Mouse (Mus musculus) midbrain, embryonic 15.5 days (tissue): ENCODE results near the gene Dhx15. TPM values are rescaled to one million over a fixed set of nuclear protein-coding genes. Genes with fewer than 3 reads are reported as not detected.

ENCODE experiments used
- ATAC-seq: fragments of 200-750 bp; cut with Nextera tagmentation; replicated peaks from 2 replicates; pipeline ENCODE4 v1.8.0; 2017; ENCODE audit warnings: moderate TSS enrichment
- H3K27ac ChIP-seq: fragments of 300-500 bp; sonication (generic); 2 replicates; pipeline ENCODE4 v1.5.1; 2015; ENCODE audit warnings: mild to moderate bottlenecking, inconsistent platforms
- H3K27me3 ChIP-seq: fragments of 300-500 bp; sonication (generic); replicated peaks from 2 replicates; pipeline ENCODE4 v1.6.1; 2015; ENCODE audit warnings: inconsistent platforms
- H3K36me3 ChIP-seq: fragments of 300-500 bp; sonication (generic); replicated peaks from 2 replicates; pipeline ENCODE4 v1.6.1; 2015; ENCODE audit warnings: inconsistent platforms
- H3K4me1 ChIP-seq: fragments of 300-500 bp; sonication (generic); 2 replicates; pipeline ENCODE4 v1.6.1; 2015; ENCODE audit warnings: inconsistent platforms
- H3K4me2 ChIP-seq: fragments of 300-500 bp; sonication (generic); 2 replicates; pipeline ENCODE4 v1.6.1; 2015; ENCODE audit warnings: inconsistent platforms, mild to moderate bottlenecking, moderate library complexity
- H3K4me3 ChIP-seq: fragments of 300-500 bp; sonication (generic); 2 replicates; pipeline ENCODE4 v1.5.1; 2015; ENCODE audit warnings: mild to moderate bottlenecking, inconsistent platforms
- H3K9ac ChIP-seq: fragments of 300-500 bp; sonication (generic); 2 replicates; pipeline ENCODE4 v1.6.1; 2015; ENCODE audit warnings: mild to moderate bottlenecking, inconsistent platforms
- H3K9me3 ChIP-seq: fragments of 300-500 bp; sonication (generic); 2 replicates; pipeline ENCODE4 v1.6.1; 2016; ENCODE audit warnings: inconsistent platforms
- WGBS: fragments of 180-500 bp; shearing (Covaris S2); methylation state at CpG from one replicate; pipeline ENCODE4 v1.1.7; 2015; ENCODE audit warnings: mixed read lengths; 5-methylcytosine and 5-hydroxymethylcytosine counted together
- polyA plus RNA-seq: library from polyadenylated mRNA; unstranded; fragments of >200 nt; fragmentation: Nextera tagmentation; extraction: Ambion mirVana; gene quantifications from 2 replicates; pipeline ENCODE4 v1.2.1, GENCODE M21; 2015

The Dhx15 gene
- polyA plus RNA-seq, 1 experiment from 2014 or later = 127 TPM

DNA sequence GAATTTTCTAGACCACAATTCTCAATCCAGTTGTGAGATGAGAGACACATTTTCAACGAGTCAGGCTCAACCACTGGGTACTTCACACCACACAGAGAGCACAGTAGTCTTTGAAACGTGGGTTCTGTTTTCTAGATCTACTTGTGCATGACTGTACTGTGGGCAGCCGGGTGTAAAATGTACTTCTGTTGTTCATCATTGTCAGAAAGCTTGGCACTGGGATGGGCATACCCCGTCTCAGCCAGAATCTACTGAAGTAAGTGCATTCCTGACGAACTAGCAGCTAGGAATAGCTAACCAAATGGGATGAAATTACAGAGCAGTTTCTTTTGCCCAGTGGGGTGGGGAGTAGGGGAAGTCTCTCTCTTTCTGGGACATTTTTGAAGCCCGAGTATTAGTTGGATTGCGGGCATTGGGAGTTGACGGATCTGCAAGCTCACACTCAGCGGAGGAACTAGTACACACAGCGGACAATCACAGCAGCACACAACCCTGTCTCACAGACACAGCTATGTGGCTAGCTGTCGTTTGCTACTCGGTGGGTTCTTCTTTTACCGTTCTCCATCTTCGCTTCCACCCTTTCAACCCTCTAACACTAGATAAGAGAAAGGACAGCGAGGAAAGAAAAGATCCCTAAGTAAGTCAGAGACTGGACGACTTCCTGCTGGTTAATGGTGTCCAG lies 54.7 kb downstream of the Dhx15 start:
- Histone ChIP-seq H3K4me1 (no peaks in the 10 kb centered on the region), H3K9me3 (no peaks in the 10 kb centered on the region), H3K4me3 (no peak overlapping the region), H3K9ac (no peak overlapping the region), H3K27ac (no peak overlapping the region), H3K36me3 (no peaks in the 10 kb centered on the region), H3K27me3 (no peaks in the 10 kb centered on the region), H3K4me2 (no peak overlapping the region)
- 83% methylated on average over 16 of the region's 16 CpGs for WGBS
- ATAC-seq = no peak

- WGBS = 95% methylated on average over 7 of the region's 7 CpGs
- H3K4me3 ChIP-seq = no peak overlapping the region
- no peak for ATAC-seq
- H3K4me1 ChIP-seq = no peaks in the 10 kb centered on the region
- H3K4me2 ChIP-seq = no peak overlapping the region
- no peak overlapping the region for H3K9ac ChIP-seq
- H3K27ac ChIP-seq = no peak overlapping the region
- H3K9me3 ChIP-seq = no peaks in the 10 kb centered on the region
- no peaks in the 10 kb centered on the region for H3K36me3 ChIP-seq
- no peaks in the 10 kb centered on the region for H3K27me3 ChIP-seq
These were observed 57.5 kb downstream of the Dhx15 start for GRCm38 (mm10) chr5:52132840-52133239.

GRCm38 (mm10) chr5:52132092-52132491 lies 58.2 kb downstream of the Dhx15 start:
- Histone ChIP-seq H3K27ac (no peak overlapping the region), H3K4me3 (no peak overlapping the region), H3K4me1 (no peaks in the 10 kb centered on the region), H3K36me3 (no peaks in the 10 kb centered on the region), H3K9me3 (no peaks in the 10 kb centered on the region), H3K27me3 (no peaks in the 10 kb centered on the region), H3K4me2 (no peak overlapping the region), H3K9ac (no peak overlapping the region)
- WGBS = 17% methylated on average over 9 of the region's 9 CpGs
- peak; percentile 19; the same call in 1 of the 2 replicates for ATAC-seq

DNA sequence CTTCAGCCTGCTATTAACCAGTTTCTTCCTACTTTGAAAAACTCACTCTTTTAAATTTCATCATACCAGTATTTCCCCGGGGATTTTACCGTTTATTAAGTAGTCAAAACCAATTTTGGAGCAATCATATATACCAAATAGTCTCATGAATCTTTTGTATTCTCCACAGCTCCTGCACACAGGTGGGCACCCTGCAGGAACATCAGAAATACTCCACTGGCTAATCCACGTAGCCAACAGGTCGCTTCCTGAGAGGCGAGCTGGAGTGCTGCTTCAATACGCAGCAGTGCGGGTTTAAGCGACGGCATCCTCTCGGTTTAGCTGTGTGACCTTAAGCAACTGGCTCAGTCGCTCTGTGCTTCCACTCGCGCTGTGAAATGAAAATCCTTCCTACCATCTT lies 58.9 kb downstream of the Dhx15 start:
- 92% methylated on average over 13 of the region's 13 CpGs for WGBS

GRCm38 (mm10) chr5:52130496-52130895 lies 59.8 kb downstream of the Dhx15 start:
- WGBS = 95% methylated on average over 1 of the region's 1 CpGs
- Histone ChIP-seq H3K27me3 (no peaks in the 10 kb centered on the region), H3K9me3 (no peaks in the 10 kb centered on the region)

More for the DNA sequence above, 58.9 kb downstream of the Dhx15 start:
- H3K9me3 ChIP-seq = no peaks in the 10 kb centered on the region
- no peak overlapping the region for H3K9ac ChIP-seq
- H3K4me3 ChIP-seq = no peak overlapping the region
- ATAC-seq = no peak
- no peaks in the 10 kb centered on the region for H3K36me3 ChIP-seq
- H3K27me3 ChIP-seq = no peaks in the 10 kb centered on the region
- H3K4me1 ChIP-seq = no peaks in the 10 kb centered on the region
- no peak overlapping the region for H3K27ac ChIP-seq
- no peak overlapping the region for H3K4me2 ChIP-seq

DNA sequence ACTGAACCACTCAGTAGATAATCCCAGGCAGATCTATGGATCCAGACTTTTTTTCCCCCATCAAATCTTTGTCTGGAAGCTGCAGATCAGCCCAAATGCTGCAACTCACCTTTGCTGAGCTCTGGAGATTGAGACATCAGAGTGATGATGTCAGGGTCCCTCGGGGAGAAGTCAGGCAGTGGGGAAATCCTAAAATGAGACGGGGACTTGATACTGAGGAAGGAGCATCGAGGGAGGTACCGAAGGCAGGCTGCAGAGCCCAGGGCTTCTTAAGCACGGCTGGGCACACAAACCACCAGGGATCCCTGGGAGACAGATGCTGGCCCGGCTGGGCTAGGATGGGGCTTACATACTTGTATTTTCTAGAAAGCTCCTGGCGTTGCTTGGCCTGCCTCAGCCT lies 64.1 kb downstream of the Dhx15 start:
- H3K27ac ChIP-seq = no peak overlapping the region
- H3K4me2 ChIP-seq = no peak overlapping the region
- H3K4me3 ChIP-seq = no peak overlapping the region
- H3K9ac ChIP-seq = no peak overlapping the region
- no peaks in the 10 kb centered on the region for H3K9me3 ChIP-seq
- no peaks in the 10 kb centered on the region for H3K4me1 ChIP-seq
- WGBS = 51% methylated on average over 7 of the region's 7 CpGs
- H3K27me3 ChIP-seq = no peaks in the 10 kb centered on the region
- no peaks in the 10 kb centered on the region for H3K36me3 ChIP-seq
- ATAC-seq = no peak

More at GRCm38 (mm10) chr5:52130496-52130895, 59.8 kb downstream of the Dhx15 start:
- ATAC-seq = no peak
- Histone ChIP-seq H3K4me3 (no peak overlapping the region), H3K4me1 (no peaks in the 10 kb centered on the region), H3K36me3 (no peaks in the 10 kb centered on the region), H3K9ac (no peak overlapping the region), H3K4me2 (no peak overlapping the region), H3K27ac (no peak overlapping the region)

DNA sequence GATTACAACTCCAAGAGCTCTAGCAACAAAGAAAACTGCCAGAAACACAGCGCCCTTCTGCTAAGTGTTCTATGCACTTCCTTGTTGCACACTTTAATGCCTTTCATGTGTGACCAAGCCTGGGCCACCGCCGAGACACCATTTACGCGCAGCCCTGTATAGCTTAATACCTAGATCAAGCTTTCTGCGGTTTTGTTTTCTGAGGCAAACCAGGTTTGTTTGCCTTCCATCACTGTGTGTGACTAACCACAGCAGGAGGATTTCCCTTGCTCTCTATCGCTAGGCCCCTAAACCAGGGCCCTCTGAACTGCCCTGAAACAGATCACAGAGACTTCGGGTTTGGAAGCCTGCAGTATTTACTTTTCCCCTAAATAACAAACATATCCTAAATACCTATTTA lies 64.5 kb downstream of the Dhx15 start:
- Histone ChIP-seq H3K4me3 (no peak overlapping the region), H3K9ac (no peak overlapping the region), H3K4me1 (no peaks in the 10 kb centered on the region), H3K9me3 (no peaks in the 10 kb centered on the region), H3K27ac (no peak overlapping the region), H3K27me3 (no peaks in the 10 kb centered on the region), H3K36me3 (no peaks in the 10 kb centered on the region), H3K4me2 (no peak overlapping the region)
- ATAC-seq = no peak
- WGBS = 72% methylated on average over 8 of the region's 8 CpGs

GRCm38 (mm10) chr5:52122146-52122545 lies 68.2 kb downstream of the Dhx15 start:
- Histone ChIP-seq H3K9me3 (no peaks in the 10 kb centered on the region), H3K27ac (no peak overlapping the region), H3K9ac (no peak overlapping the region), H3K4me1 (no peaks in the 10 kb centered on the region), H3K4me2 (no peak overlapping the region), H3K4me3 (no peak overlapping the region), H3K36me3 (no peaks in the 10 kb centered on the region), H3K27me3 (no peaks in the 10 kb centered on the region)
- ATAC-seq = no peak
- WGBS = 89% methylated on average over 6 of the region's 6 CpGs

- H3K27ac ChIP-seq = no peak overlapping the region
- peaks cover 12% of the 10 kb centered on the region for H3K4me1 ChIP-seq
- no peaks in the 10 kb centered on the region for H3K27me3 ChIP-seq
- 70% methylated on average over 2 of the region's 2 CpGs for WGBS
- no peak for ATAC-seq
- H3K9me3 ChIP-seq = no peaks in the 10 kb centered on the region
- no peak overlapping the region for H3K9ac ChIP-seq
- H3K36me3 ChIP-seq = no peaks in the 10 kb centered on the region
- H3K4me2 ChIP-seq = no peak overlapping the region
- H3K4me3 ChIP-seq = no peak overlapping the region
These were observed 70.5 kb downstream of the Dhx15 start for GRCm38 (mm10) chr5:52119822-52120221.

DNA sequence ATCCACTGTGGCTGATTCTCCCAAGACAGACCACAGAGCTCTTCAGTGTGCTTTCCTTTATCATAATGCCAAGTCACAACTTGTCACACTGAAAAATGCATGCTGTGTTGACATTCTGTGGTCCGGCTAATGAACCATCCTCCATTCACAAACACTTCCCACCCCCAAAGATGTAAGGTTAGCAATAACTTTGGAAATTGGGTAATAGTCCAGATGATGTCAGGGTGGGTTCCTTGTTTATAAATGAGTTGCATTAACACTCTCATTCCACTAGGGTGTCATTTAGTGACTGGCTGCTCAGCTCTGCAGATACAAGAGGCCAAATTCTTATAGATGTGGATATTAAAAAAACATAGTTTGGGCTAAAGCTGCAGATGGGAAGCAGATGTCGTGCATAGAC lies 71.1 kb downstream of the Dhx15 start:
- Histone ChIP-seq H3K4me2 (no peak overlapping the region), H3K4me1 (peaks cover 18% of the 10 kb centered on the region), H3K9ac (no peak overlapping the region), H3K27ac (no peak overlapping the region), H3K4me3 (no peak overlapping the region), H3K27me3 (no peaks in the 10 kb centered on the region), H3K36me3 (no peaks in the 10 kb centered on the region), H3K9me3 (no peaks in the 10 kb centered on the region)
- 94% methylated on average over 2 of the region's 2 CpGs for WGBS
- no peak for ATAC-seq

DNA sequence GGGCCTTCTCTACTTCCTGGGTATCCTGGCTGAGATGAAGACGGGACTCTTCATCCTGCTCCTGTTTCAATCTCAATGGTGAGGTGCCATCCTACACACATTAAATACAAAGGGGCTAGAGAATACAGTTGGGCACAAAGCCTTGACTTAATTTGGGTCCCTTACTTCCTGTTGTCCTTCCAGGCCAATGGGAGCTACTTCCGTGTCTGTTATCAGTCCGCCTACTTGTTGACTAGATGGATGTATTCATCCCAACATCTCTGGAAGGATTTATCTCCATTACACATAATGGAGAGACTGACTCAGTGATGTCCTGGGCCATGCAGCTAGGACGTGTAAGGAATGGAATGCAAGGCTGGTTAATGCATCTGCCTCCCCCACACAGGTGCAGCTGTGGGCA lies 72.5 kb downstream of the Dhx15 start:
- H3K27me3 ChIP-seq = no peaks in the 10 kb centered on the region
- H3K9me3 ChIP-seq = no peaks in the 10 kb centered on the region
- H3K4me2 ChIP-seq = no peak overlapping the region
- no peaks in the 10 kb centered on the region for H3K36me3 ChIP-seq
- H3K4me3 ChIP-seq = no peak overlapping the region
- no peak overlapping the region for H3K9ac ChIP-seq
- no peak for ATAC-seq
- H3K27ac ChIP-seq = no peak overlapping the region
- 88% methylated on average over 4 of the region's 4 CpGs for WGBS
- H3K4me1 ChIP-seq = peaks cover 30% of the 10 kb centered on the region

GRCm38 (mm10) chr5:52116404-52116803 lies 73.9 kb downstream of the Dhx15 start:
- Histone ChIP-seq H3K27ac (peak overlapping the region; percentile 89), H3K4me2 (peak overlapping the region; percentile 97), H3K4me1 (peaks cover 40% of the 10 kb centered on the region), H3K9ac (peak overlapping the region; percentile 78), H3K9me3 (no peaks in the 10 kb centered on the region), H3K4me3 (peak overlapping the region; percentile 83), H3K36me3 (no peaks in the 10 kb centered on the region), H3K27me3 (0 out of 2 replicates have a peak, but pooled peaks cover 9% of the 10 kb centered on the region)
- ATAC-seq = peak; percentile 19
- WGBS = 1% methylated on average over 17 of the region's 17 CpGs

DNA sequence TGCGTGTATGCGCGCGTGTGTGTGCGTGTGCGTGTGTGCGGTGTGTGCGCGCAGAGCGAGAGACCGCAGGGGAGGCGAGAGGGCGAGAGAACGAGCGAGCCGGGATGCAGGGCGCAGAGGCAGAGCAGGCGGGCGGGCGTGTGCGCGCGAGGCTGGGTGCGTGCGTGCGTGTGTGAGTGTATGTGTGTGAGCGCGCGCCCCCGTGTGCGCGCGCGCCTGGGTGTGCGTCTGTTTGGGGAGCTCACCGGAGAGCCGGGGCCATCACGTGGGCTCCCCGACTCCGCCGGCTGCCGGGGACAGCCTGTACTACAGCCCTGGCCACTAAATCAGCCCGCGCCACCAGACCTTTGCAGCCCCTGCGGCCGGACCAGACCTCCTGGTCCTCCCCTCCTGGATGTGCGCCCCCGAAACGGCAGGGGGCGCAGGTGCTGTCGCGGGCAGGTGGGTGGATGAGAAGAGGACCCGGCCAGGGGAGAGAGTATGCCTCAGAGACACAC lies 74.4 kb downstream of the Dhx15 start:
- peak overlapping the region; percentile 89 for H3K27ac ChIP-seq
- ATAC-seq = peak; percentile 92
- under 1% methylated on average over 50 of the region's 53 CpGs for WGBS
- no peaks in the 10 kb centered on the region for H3K9me3 ChIP-seq
- H3K36me3 ChIP-seq = no peaks in the 10 kb centered on the region
- 0 out of 2 replicates have a peak, but pooled peaks cover 9% of the 10 kb centered on the region for H3K27me3 ChIP-seq
- peak overlapping the region; percentile 78 for H3K9ac ChIP-seq
- H3K4me2 ChIP-seq = peak overlapping the region; percentile 97
- H3K4me1 ChIP-seq = peaks cover 40% of the 10 kb centered on the region
- H3K4me3 ChIP-seq = peak overlapping the region; percentile 83
